Mouse (Mus musculus): Measurements from ENCODE around the gene Eif2b1. TPM values are rescaled to one million over a fixed set of nuclear protein-coding genes. Genes with fewer than 3 reads are reported as not detected.

Eif2b1 gene
- 71.5 and 74.6 TPM in 2 replicates for polyA plus RNA-seq (2015; fragmentation: Nextera tagmentation; extraction: Ambion mirVana)

DNA sequence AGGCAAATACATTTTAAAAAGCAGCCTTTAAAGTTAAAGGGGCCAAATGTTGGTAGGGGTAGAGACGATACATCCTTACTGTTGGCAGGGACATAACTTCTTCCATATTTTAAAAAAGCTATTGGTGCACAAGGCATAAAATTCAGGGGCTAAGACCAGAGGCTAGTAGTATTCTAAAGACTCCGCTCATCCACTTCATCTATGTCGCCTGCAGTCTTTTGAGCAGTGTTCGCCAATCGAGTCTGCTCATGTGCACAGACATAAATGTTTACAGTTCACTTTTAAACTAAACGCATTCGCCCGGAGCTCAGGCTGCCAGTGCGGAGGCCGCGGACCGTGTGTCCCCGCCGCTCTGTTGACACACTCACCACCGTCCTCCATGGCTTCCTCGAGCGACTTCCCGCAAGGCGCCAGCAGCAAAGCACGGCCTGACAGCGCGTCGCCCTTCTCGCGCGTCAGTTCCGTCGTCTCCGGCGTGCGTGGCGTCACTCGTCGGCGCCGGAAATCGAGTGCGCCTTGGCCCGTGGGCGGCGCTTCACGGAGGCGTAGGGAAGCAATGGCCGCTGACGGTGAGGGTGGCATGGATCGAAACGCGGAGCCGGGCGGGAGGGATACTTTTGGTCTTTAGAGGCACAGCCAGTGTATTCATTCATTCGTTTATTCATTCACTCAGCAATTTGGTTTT lies at the start of gene Eif2b1, which contains the start of gene Gtf2h3:
TSS of gene Eif2b1 (minus strand) at position 499 of the 685 bp plus-strand sequence.
TSS of gene Gtf2h3 (plus strand) at position 508 of the 685 bp plus-strand sequence.
- H3K9ac ChIP-seq (ENCODE audit: low read length), result peak within 1 kb of the TSS; percentile 82
- peak within 1 kb of the TSS; percentile 95 for H3K4me2 ChIP-seq (ENCODE audit: low read depth, low read length)
- H3K27ac ChIP-seq (ENCODE audit: low read length), result no peak within 1 kb of the TSS
- H3K9me3 ChIP-seq (replicated peaks; ENCODE audit: control insufficient read depth, low read length), result no peaks in the 10 kb centered on the region
- H3K36me3 ChIP-seq (ENCODE audit: control insufficient read depth, insufficient read depth, low read length), result peaks cover 10% of the 10 kb centered on the region
- ATAC-seq (ENCODE audit: insufficient read depth, low FRiP score), result peak; percentile 92
- peaks cover 16% of the 10 kb centered on the region for H3K4me1 ChIP-seq (ENCODE audit: control insufficient read depth, insufficient read depth, low read length)
- 1% methylated on average over 51 of the region's 51 CpGs for WGBS
- peak within 1 kb of the TSS; percentile 93 for H3K4me3 ChIP-seq (replicated peaks; ENCODE audit: low read length)
- no peaks in the 10 kb centered on the region for H3K27me3 ChIP-seq (ENCODE audit: control insufficient read depth, insufficient read depth, low read length)

DNA sequence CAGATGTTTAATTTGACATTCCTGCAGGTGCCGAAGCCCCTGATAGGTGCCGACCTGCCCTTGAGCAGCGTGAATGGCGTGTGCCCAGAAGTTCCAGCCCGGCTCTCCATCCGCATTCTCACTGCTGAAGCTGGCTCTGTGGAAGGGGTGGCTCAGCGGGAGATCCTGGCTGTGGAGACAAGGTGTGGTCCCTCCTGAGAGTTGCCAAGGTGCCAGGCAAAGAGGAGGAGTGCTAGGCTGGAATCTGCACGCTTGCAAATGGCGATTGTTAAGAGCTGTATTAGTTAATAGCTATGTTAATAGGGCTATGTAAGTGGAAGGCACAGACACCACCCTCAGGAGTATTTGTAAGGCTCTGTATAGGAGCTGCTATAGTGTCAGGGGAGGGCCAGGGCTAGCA lies 45.4 kb upstream of the Eif2b1 start:
- no peaks in the 10 kb centered on the region for H3K36me3 ChIP-seq (ENCODE audit: control insufficient read depth, insufficient read depth, low read length)
- no peak for ATAC-seq (ENCODE audit: insufficient read depth, low FRiP score)
- H3K27ac ChIP-seq (ENCODE audit: low read length), result no peak overlapping the region
- no peak overlapping the region for H3K4me2 ChIP-seq (ENCODE audit: low read depth, low read length)
- peaks cover 6% of the 10 kb centered on the region for H3K4me1 ChIP-seq (ENCODE audit: control insufficient read depth, insufficient read depth, low read length)
- H3K4me3 ChIP-seq (replicated peaks; ENCODE audit: low read length), result no peak overlapping the region
- 91% methylated on average over 9 of the region's 9 CpGs for WGBS
- H3K9ac ChIP-seq (ENCODE audit: low read length), result no peak overlapping the region
- H3K9me3 ChIP-seq (replicated peaks; ENCODE audit: control insufficient read depth, low read length), result no peaks in the 10 kb centered on the region
- H3K27me3 ChIP-seq (ENCODE audit: control insufficient read depth, insufficient read depth, low read length), result no peaks in the 10 kb centered on the region

DNA sequence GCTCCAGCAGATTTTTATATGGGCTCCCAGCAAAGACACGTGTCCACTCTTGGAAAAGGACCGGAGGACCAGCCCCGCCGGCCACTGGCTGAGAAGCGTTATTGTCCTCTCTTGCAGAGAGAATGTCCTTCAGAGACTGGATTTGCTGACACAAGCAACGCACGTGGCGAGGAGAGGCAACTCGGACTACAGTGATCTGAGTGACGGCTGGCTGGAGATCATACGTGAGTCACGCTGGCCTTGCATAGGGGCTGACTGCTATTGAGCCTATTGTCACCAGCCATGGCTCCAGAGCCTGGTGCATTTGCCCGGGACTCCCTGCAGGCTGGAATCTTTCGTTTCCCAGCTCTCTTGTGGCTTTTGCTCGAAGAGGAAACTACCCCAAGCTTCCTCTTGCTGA lies 44.0 kb upstream of the Eif2b1 start:
- Histone ChIP-seq H3K4me2 (ENCODE audit: low read depth, low read length) (no peak overlapping the region), H3K36me3 (ENCODE audit: control insufficient read depth, insufficient read depth, low read length) (no peaks in the 10 kb centered on the region), H3K4me1 (ENCODE audit: control insufficient read depth, insufficient read depth, low read length) (peaks cover under 1% of the 10 kb centered on the region; the same call in 1 of the 2 replicates), H3K9me3 (replicated peaks; ENCODE audit: control insufficient read depth, low read length) (no peaks in the 10 kb centered on the region), H3K27ac (ENCODE audit: low read length) (no peak overlapping the region), H3K4me3 (replicated peaks; ENCODE audit: low read length) (no peak overlapping the region), H3K27me3 (ENCODE audit: control insufficient read depth, insufficient read depth, low read length) (no peaks in the 10 kb centered on the region), H3K9ac (ENCODE audit: low read length) (no peak overlapping the region)
- no peak for ATAC-seq (ENCODE audit: insufficient read depth, low FRiP score)
- WGBS, result 89% methylated on average over 15 of the region's 15 CpGs

DNA sequence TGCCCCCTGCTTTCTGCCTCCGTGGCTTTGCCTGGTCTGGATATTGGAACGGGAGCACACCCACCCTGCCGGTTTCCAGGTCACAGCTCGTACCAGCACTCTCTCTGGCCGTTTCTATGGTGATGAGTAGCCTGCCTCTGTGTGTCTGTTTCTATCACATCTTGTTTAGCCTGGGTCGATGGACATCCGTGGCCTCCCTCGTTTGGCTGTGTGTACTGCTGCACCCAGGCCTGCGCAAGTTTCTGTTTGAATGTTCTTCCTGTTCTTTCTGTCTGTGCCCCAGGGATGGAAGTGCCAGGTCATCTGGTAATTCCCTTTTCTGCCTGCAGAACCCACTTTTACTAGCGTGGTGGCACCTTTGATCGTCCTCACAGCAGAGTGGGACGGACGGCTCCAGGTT lies 42.4 kb upstream of the Eif2b1 start:
- Histone ChIP-seq H3K4me2 (ENCODE audit: low read depth, low read length) (no peak overlapping the region), H3K4me3 (replicated peaks; ENCODE audit: low read length) (no peak overlapping the region), H3K9me3 (replicated peaks; ENCODE audit: control insufficient read depth, low read length) (no peaks in the 10 kb centered on the region), H3K9ac (ENCODE audit: low read length) (no peak overlapping the region), H3K36me3 (ENCODE audit: control insufficient read depth, insufficient read depth, low read length) (no peaks in the 10 kb centered on the region), H3K4me1 (ENCODE audit: control insufficient read depth, insufficient read depth, low read length) (no peaks in the 10 kb centered on the region), H3K27me3 (ENCODE audit: control insufficient read depth, insufficient read depth, low read length) (no peaks in the 10 kb centered on the region), H3K27ac (ENCODE audit: low read length) (no peak overlapping the region)
- no peak for ATAC-seq (ENCODE audit: insufficient read depth, low FRiP score)
- WGBS, result 82% methylated on average over 13 of the region's 13 CpGs

DNA sequence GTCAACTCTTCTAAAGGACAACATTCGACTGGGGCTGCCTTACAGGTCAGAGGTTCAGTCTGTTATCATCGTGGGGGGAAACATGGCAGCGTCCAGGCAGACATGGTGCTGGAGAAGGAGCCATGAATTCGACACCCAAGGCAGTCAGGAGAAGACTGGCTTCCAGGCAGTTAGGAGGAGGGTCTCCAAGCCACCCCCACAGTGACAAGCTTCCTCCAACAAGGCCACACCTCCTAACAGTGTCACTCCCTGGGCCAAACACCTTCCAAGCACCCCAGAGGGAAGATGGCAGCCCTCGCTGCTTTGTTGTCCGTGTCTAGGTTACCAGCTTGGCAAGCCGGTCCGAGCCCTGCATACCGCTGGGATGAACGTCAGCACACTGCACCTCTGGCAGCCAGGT lies 39.8 kb upstream of the Eif2b1 start:
- no peak overlapping the region for H3K4me3 ChIP-seq (replicated peaks; ENCODE audit: low read length)
- H3K27ac ChIP-seq (ENCODE audit: low read length), result no peak overlapping the region
- no peak overlapping the region for H3K4me2 ChIP-seq (ENCODE audit: low read depth, low read length)
- H3K27me3 ChIP-seq (ENCODE audit: control insufficient read depth, insufficient read depth, low read length), result no peaks in the 10 kb centered on the region
- no peaks in the 10 kb centered on the region for H3K9me3 ChIP-seq (replicated peaks; ENCODE audit: control insufficient read depth, low read length)
- WGBS, result 79% methylated on average over 10 of the region's 10 CpGs
- no peaks in the 10 kb centered on the region for H3K36me3 ChIP-seq (ENCODE audit: control insufficient read depth, insufficient read depth, low read length)
- no peak overlapping the region for H3K9ac ChIP-seq (ENCODE audit: low read length)
- H3K4me1 ChIP-seq (ENCODE audit: control insufficient read depth, insufficient read depth, low read length), result no peaks in the 10 kb centered on the region
- no peak for ATAC-seq (ENCODE audit: insufficient read depth, low FRiP score)

DNA sequence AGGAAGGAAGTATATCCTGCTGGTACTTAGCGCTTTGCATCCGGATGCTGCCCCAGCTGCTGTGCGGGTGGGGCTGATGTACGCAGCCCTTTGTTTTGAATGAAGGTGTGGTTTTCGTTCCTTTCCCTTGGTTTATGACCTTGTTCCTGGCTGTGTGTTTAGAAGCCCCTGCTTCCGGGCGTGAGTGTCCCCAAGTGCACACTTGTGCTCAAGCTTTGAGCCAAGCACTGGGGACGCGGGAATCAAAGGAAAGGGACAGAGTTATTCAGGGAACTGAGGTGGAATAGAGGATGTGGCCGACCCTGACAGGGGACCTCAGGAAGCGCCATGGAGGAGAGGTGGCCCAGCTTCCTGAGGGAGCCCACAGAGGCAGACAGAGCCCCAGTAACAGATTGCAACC lies 35.8 kb upstream of the Eif2b1 start:
- H3K27ac ChIP-seq (ENCODE audit: low read length), result 0 out of 2 replicates have a peak overlapping the region, but pooled peaks have one; percentile 13
- no peak overlapping the region for H3K4me2 ChIP-seq (ENCODE audit: low read depth, low read length)
- WGBS, result 72% methylated on average over 11 of the region's 11 CpGs
- H3K4me1 ChIP-seq (ENCODE audit: control insufficient read depth, insufficient read depth, low read length), result no peaks in the 10 kb centered on the region
- no peak overlapping the region for H3K9ac ChIP-seq (ENCODE audit: low read length)
- H3K9me3 ChIP-seq (replicated peaks; ENCODE audit: control insufficient read depth, low read length), result no peaks in the 10 kb centered on the region
- no peak overlapping the region for H3K4me3 ChIP-seq (replicated peaks; ENCODE audit: low read length)
- no peaks in the 10 kb centered on the region for H3K36me3 ChIP-seq (ENCODE audit: control insufficient read depth, insufficient read depth, low read length)
- no peaks in the 10 kb centered on the region for H3K27me3 ChIP-seq (ENCODE audit: control insufficient read depth, insufficient read depth, low read length)
- ATAC-seq (ENCODE audit: insufficient read depth, low FRiP score), result no peak

DNA sequence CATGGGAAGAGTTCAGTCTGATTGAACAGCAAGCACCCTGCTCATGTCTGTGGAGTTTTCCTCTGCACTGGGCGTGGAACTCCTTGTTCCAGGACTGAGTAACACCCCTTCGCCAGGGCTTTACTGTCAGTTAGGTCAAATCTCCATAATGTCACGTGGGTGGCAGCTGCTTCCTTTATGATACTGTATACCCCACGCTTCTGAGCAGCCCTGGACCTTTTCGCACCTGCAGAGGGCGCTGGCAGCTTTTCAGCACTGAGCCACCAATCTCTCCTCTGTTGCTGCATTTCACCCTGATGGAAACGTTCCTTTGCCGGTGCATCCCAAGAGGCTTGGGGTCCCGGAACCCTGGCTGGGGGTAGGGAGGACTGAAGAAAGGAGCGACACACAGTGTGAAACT lies 32.0 kb upstream of the Eif2b1 start:
- H3K9me3 ChIP-seq (replicated peaks; ENCODE audit: control insufficient read depth, low read length), result no peaks in the 10 kb centered on the region
- H3K4me3 ChIP-seq (replicated peaks; ENCODE audit: low read length), result no peak overlapping the region
- H3K4me2 ChIP-seq (ENCODE audit: low read depth, low read length), result no peak overlapping the region
- no peak overlapping the region for H3K9ac ChIP-seq (ENCODE audit: low read length)
- H3K4me1 ChIP-seq (ENCODE audit: control insufficient read depth, insufficient read depth, low read length), result no peaks in the 10 kb centered on the region
- no peak overlapping the region for H3K27ac ChIP-seq (ENCODE audit: low read length)
- H3K27me3 ChIP-seq (ENCODE audit: control insufficient read depth, insufficient read depth, low read length), result no peaks in the 10 kb centered on the region
- no peaks in the 10 kb centered on the region for H3K36me3 ChIP-seq (ENCODE audit: control insufficient read depth, insufficient read depth, low read length)
- no peak for ATAC-seq (ENCODE audit: insufficient read depth, low FRiP score)
- WGBS, result 72% methylated on average over 10 of the region's 10 CpGs

DNA sequence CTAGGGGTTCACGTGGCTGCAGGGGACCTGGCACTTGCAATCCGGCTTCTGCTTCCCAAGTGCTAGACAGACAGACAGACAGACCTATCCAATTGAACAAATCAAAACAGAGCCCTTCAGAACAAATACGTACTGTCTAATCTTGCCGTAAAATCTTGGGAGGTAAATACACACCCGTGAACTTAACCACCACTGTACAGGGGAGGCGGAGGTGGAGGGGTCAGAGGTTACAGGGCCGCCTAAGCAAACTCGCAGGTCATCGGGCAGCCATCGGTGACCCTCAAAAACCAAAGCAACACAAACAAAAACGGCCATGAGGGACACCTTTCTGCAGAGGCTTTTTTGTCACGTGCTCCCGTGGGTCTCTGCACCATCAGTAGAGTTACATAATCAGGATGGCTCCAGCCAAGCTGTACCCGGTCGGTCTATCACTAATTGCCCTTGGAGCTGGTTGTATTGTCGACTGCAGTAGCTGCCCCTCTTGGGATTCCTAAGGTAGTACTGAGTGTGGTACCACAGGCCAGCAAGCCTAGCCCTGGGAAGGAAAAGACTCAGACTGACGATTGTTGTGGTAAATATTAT lies 26.2 kb upstream of the Eif2b1 start:
- ATAC-seq (ENCODE audit: insufficient read depth, low FRiP score), result no peak
- H3K27ac ChIP-seq (ENCODE audit: low read length), result no peak overlapping the region
- H3K9me3 ChIP-seq (replicated peaks; ENCODE audit: control insufficient read depth, low read length), result no peaks in the 10 kb centered on the region
- no peak overlapping the region for H3K9ac ChIP-seq (ENCODE audit: low read length)
- no peak overlapping the region for H3K4me2 ChIP-seq (ENCODE audit: low read depth, low read length)
- H3K27me3 ChIP-seq (ENCODE audit: control insufficient read depth, insufficient read depth, low read length), result no peaks in the 10 kb centered on the region
- 77% methylated on average over 17 of the region's 17 CpGs for WGBS
- H3K36me3 ChIP-seq (ENCODE audit: control insufficient read depth, insufficient read depth, low read length), result no peaks in the 10 kb centered on the region
- no peak overlapping the region for H3K4me3 ChIP-seq (replicated peaks; ENCODE audit: low read length)
- H3K4me1 ChIP-seq (ENCODE audit: control insufficient read depth, insufficient read depth, low read length), result no peaks in the 10 kb centered on the region

DNA sequence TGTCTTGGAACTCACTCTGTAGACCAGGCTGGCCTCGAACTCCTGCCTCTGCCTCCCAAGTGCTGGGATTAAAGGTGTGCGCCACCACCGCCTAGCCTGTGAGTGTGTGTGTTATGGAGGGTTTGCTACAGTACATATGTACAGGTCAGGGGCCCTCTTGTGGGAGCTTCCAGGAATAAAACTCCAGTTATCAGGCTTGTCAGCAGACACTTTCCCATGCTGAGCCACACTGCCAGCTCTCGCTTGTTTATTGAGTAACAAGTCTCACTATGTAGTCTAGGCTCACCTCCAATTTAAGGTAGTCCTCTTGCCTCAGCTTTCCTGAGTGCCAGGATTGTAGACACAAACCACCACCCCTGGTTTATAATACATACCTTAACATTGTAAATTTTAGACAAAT lies 25.4 kb upstream of the Eif2b1 start:
- WGBS, result 82% methylated on average over 4 of the region's 4 CpGs
- no peak for ATAC-seq (ENCODE audit: insufficient read depth, low FRiP score)

More for the DNA sequence above, 25.4 kb upstream of the Eif2b1 start:
- H3K27me3 ChIP-seq (ENCODE audit: control insufficient read depth, insufficient read depth, low read length), result no peaks in the 10 kb centered on the region
- H3K27ac ChIP-seq (ENCODE audit: low read length), result no peak overlapping the region
- no peaks in the 10 kb centered on the region for H3K9me3 ChIP-seq (replicated peaks; ENCODE audit: control insufficient read depth, low read length)
- H3K4me3 ChIP-seq (replicated peaks; ENCODE audit: low read length), result no peak overlapping the region
- H3K4me2 ChIP-seq (ENCODE audit: low read depth, low read length), result no peak overlapping the region
- H3K9ac ChIP-seq (ENCODE audit: low read length), result no peak overlapping the region
- no peaks in the 10 kb centered on the region for H3K36me3 ChIP-seq (ENCODE audit: control insufficient read depth, insufficient read depth, low read length)
- H3K4me1 ChIP-seq (ENCODE audit: control insufficient read depth, insufficient read depth, low read length), result no peaks in the 10 kb centered on the region; the same call in 1 of the 2 replicates

All from stomach, embryonic 16.5 days (tissue).